Mouse (Mus musculus): Measurements from ENCODE around the gene Olfr506.

- no peak for TF ChIP-seq CTCF (IDR thresholded peaks at IDR 0.05; ENCODE audit: borderline replicate concordance, extremely low read depth, insufficient read depth, insufficient read length)
- no peak for TF ChIP-seq POLR2A (IDR thresholded peaks at IDR 0.05; ENCODE audit: borderline replicate concordance, extremely low read depth, insufficient read depth, insufficient read length, poor library complexity, severe bottlenecking)
These were observed 3.5 kb downstream of the Olfr506 start for GRCm38 (mm10) chr7:108614110-108614509.

Data from brain, embryonic 14.5 days (tissue).